Mouse (Mus musculus): ENCODE measurements at regions not wholly inside any gene's neighbourhood (a gene's known extent, or its start where the extent isn't known, plus 50 kb on each side); places are given as distances from the start of the nearest gene placed in this dataset.
"Not testable (repeated sequence)": the region's sequence is repeated elsewhere in the genome, so short reads cannot be mapped to it uniquely, and the experiment has no call there.

DNA sequence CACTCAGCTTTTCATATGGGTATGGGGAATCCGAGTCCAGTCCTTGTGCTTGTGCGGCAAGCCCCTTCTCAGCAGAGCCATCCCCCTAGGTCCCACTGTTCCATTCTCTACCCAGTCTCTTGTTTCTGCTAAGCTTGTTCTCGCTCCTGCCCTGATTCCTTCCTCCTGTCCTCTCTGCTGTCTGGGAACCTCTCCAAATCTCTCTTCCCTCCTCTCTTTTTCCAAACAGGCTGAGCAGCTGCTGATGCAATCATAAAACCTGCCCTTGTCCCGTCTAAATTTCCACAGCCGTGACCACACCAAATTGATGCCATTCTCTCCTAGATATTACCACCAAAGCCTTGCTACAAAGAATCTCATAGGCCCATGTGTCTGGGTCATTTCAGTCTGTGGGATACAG is 103.4 kb upstream of the Gcfc2 start:
- DNase-seq: no peak

DNA sequence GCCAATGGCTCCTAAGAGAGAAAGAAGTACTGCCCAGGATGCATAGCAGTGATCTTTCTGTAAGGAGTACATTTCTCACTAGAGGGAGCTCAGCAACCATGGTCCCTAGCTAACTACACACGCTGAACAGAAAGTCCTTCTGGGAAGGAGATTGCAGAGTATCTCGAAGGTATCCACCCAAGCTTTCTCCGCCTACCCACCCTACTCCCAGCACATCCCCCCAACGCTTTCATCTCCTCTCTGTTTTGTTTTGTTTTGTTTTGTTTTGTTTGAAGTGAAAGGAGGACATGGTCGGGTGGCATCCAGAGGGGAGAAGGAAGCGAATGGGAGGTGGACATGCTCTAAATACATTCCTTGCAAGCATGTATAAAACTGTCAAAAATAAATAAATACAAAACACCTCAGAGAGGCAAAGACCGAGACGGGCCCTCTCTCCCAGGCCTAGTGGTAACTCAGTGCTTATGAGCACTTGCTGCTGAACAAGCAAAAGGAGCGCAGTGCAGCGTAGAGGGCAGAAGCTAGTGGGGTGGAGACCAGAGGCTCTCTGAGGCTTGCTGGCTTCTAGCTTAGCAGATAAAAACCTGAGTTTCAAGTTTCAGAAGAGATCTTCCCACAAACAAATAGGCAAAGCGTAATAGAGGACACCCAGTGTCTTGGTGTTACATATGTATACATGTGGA is 83.9 kb upstream of the Gcfc2 start:
- no peak for DNase-seq

DNA sequence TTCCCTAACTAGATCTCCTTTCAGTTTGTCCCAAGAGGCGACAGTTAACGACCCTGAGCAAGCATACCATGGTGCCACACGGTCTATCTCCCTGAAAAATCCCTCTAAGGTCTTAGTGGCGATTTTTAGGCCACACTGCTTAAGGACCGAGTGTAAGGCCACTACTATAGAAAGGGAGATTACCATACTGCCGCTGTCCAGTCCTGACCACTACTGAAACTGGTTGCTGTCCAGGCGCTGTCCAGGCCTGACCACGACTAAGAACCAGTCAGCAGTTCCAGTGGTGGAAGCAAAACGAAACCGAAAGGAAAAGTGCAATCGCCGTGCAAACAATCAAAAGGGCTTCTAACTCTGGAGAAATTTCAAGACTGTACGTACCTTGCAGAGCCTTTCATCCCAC is 55.3 kb upstream of the Gcfc2 start:
- not testable (repeated sequence) for DNase-seq

Data from cerebellum, postnatal 25 days (tissue).